Mouse (Mus musculus) stomach, embryonic 15.5 days (tissue): ENCODE measurements at regions not wholly inside any gene's neighbourhood (a gene's known extent, or its start where the extent isn't known, plus 50 kb on each side); places are given as distances from the start of the nearest gene placed in this dataset.

ENCODE experiments used
- ATAC-seq: fragments of 200-750 bp; cut with Nextera tagmentation; 2 replicates; pipeline ENCODE4 v1.8.0; 2017; ENCODE audit warnings: low read depth, moderate number of reproducible peaks, moderate TSS enrichment; ENCODE audit not compliant: insufficient read depth, low FRiP score
- H3K27ac ChIP-seq: fragments of 300-500 bp; sonication (generic); 2 replicates; pipeline ENCODE4 v1.5.1; 2015; ENCODE audit warnings: mild to moderate bottlenecking, inconsistent platforms
- H3K27me3 ChIP-seq: fragments of 300-500 bp; sonication (generic); replicated peaks from 2 replicates; pipeline ENCODE4 v1.6.1; 2015; ENCODE audit warnings: inconsistent platforms
- H3K36me3 ChIP-seq: fragments of 300-500 bp; sonication (generic); 2 replicates; pipeline ENCODE4 v1.6.1; 2015; ENCODE audit warnings: inconsistent platforms
- H3K4me1 ChIP-seq: fragments of 300-500 bp; sonication (generic); 2 replicates; pipeline ENCODE4 v1.6.1; 2015; ENCODE audit warnings: inconsistent platforms
- H3K4me2 ChIP-seq: fragments of 300-500 bp; sonication (generic); 2 replicates; pipeline ENCODE4 v1.6.1; 2015; ENCODE audit warnings: mild to moderate bottlenecking, inconsistent platforms
- H3K4me3 ChIP-seq: fragments of 300-500 bp; sonication (generic); replicated peaks from 2 replicates; pipeline ENCODE4 v1.5.1; 2015; ENCODE audit warnings: inconsistent platforms
- H3K9ac ChIP-seq: fragments of 300-500 bp; sonication (generic); 2 replicates; pipeline ENCODE4 v1.6.1; 2015; ENCODE audit warnings: inconsistent platforms
- H3K9me3 ChIP-seq: fragments of 300-500 bp; sonication (generic); 2 replicates; pipeline ENCODE4 v1.6.1; 2016; ENCODE audit warnings: inconsistent platforms
- WGBS: fragments of 180-500 bp; shearing (Covaris S2); methylation state at CpG from one replicate; pipeline ENCODE4 v1.1.7; 2015; 5-methylcytosine and 5-hydroxymethylcytosine counted together

DNA sequence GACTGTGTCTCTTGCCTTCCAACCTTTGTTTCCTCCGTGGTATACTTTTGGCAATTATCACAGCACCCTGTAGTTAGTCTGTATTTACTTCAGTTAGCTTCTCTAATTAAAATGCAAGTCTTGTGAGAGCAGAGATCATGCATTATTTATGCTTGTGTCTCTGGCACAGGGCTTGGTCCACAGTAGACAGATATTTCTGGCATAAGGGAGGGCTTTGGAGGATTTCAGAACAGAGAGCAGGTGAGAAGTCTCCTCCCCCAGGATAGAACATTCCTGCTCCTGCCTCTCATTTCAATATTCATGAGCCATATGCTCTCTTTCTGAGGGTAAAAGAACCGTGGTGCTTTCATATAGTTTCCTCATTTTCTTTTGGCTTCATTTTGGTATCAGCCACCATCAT is 217.6 kb downstream of the Gm11077 start:
- H3K4me3 ChIP-seq = no peak overlapping the region
- H3K36me3 ChIP-seq = no peaks in the 10 kb centered on the region
- H3K9ac ChIP-seq = no peak overlapping the region
- H3K9me3 ChIP-seq = no peaks in the 10 kb centered on the region
- WGBS = 61% methylated on average over 2 of the region's 2 CpGs
- H3K27ac ChIP-seq = no peak overlapping the region
- H3K4me1 ChIP-seq = no peaks in the 10 kb centered on the region
- no peak for ATAC-seq
- no peaks in the 10 kb centered on the region for H3K27me3 ChIP-seq
- no peak overlapping the region for H3K4me2 ChIP-seq

- WGBS = 89% methylated on average over 6 of the region's 6 CpGs
- H3K9me3 ChIP-seq = no peaks in the 10 kb centered on the region
- H3K4me1 ChIP-seq = no peaks in the 10 kb centered on the region
- no peak overlapping the region for H3K9ac ChIP-seq
- ATAC-seq = no peak
- H3K27ac ChIP-seq = no peak overlapping the region
- no peaks in the 10 kb centered on the region for H3K27me3 ChIP-seq
- no peak overlapping the region for H3K4me3 ChIP-seq
- no peaks in the 10 kb centered on the region for H3K36me3 ChIP-seq
- no peak overlapping the region for H3K4me2 ChIP-seq
Measured at GRCm38 (mm10) chr6:140950483-140950882, 221.4 kb downstream of the Gm11077 start.

- Histone ChIP-seq H3K27ac (no peak overlapping the region), H3K4me1 (no peaks in the 10 kb centered on the region), H3K4me2 (no peak overlapping the region), H3K36me3 (no peaks in the 10 kb centered on the region), H3K9me3 (no peaks in the 10 kb centered on the region), H3K4me3 (no peak overlapping the region), H3K27me3 (no peaks in the 10 kb centered on the region), H3K9ac (no peak overlapping the region)
- ATAC-seq = no peak
Measured at GRCm38 (mm10) chr6:140953256-140953655, 224.2 kb downstream of the Gm11077 start.

GRCm38 (mm10) chr6:140953721-140954120 is 224.6 kb downstream of the Gm11077 start:
- Histone ChIP-seq H3K36me3 (no peaks in the 10 kb centered on the region), H3K9ac (no peak overlapping the region), H3K27ac (no peak overlapping the region), H3K4me1 (no peaks in the 10 kb centered on the region), H3K9me3 (no peaks in the 10 kb centered on the region), H3K4me2 (no peak overlapping the region), H3K27me3 (no peaks in the 10 kb centered on the region), H3K4me3 (no peak overlapping the region)
- no peak for ATAC-seq
- 75% methylated on average over 1 of the region's 1 CpGs for WGBS

DNA sequence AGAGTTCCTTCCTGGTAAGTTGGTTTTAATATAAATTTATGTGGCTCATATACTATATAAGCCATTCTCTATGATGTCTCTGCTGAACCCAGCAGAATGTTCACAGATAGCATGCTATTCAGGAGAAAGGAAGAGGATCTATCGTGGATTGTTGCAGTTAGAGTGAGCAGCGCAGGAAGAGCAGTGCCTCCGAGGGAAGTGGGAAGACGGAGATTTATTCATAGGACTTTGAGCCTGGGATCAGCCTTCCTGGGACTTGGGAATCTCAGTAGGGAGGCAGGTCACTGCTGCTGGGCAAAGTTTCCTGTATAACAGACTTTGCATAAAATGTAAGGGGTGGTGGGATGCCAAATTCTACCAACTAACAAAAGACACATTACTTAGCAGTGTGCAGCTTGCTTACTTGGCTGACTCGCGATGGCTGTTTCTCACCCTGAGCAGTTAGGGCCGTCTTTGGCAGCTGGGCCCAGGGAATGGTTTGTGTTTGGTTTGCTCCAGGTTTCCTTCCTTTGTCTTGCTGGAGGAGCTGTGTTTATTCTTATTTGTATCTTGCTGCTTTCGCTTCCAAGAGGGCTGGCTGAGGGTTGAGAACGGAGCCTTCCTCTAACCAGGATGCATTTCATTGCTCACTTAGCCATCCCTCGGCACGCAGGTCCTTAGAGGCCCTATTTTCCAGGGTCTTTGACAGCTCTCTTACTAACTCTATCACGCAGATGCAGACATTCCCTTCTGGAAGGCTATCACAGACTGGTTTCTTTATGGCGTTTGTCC is 226.9 kb downstream of the Gm11077 start:
- Histone ChIP-seq H3K4me3 (no peak overlapping the region), H3K9me3 (no peaks in the 10 kb centered on the region), H3K4me1 (no peaks in the 10 kb centered on the region), H3K27me3 (no peaks in the 10 kb centered on the region), H3K4me2 (peak overlapping the region; percentile 4; the same call in 1 of the 2 replicates), H3K9ac (no peak overlapping the region), H3K27ac (peak overlapping the region; percentile 60; the same call in 1 of the 2 replicates), H3K36me3 (no peaks in the 10 kb centered on the region)
- ATAC-seq = 0 out of 2 replicates have a peak, but pooled peaks have one; percentile 35
- WGBS = 35% methylated on average over 13 of the region's 13 CpGs

DNA sequence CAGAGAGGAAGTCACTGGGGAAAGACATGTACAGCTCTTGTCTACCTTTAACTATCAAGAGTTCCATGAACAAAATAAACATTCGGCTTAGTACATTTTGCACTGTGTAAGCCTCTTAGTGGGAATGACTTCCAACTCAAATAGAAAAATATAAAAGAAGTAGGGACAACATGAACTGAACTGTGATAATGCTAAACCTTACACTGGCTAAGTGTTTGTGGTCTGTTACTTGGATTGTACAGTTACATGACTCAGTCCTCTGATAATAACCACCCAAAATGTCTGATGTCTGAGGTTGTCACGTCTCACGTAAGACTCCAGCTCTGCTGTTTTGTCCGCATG is 227.4 kb downstream of the Gm11077 start:
- no peak; the same call in 1 of the 2 replicates for ATAC-seq
- H3K27me3 ChIP-seq = no peaks in the 10 kb centered on the region
- H3K4me2 ChIP-seq = peak overlapping the region; percentile 4; the same call in 1 of the 2 replicates
- H3K9me3 ChIP-seq = no peaks in the 10 kb centered on the region
- H3K36me3 ChIP-seq = no peaks in the 10 kb centered on the region
- H3K4me1 ChIP-seq = no peaks in the 10 kb centered on the region
- peak overlapping the region; percentile 60; the same call in 1 of the 2 replicates for H3K27ac ChIP-seq
- H3K9ac ChIP-seq = no peak overlapping the region
- no peak overlapping the region for H3K4me3 ChIP-seq
- 78% methylated on average over 4 of the region's 4 CpGs for WGBS

DNA sequence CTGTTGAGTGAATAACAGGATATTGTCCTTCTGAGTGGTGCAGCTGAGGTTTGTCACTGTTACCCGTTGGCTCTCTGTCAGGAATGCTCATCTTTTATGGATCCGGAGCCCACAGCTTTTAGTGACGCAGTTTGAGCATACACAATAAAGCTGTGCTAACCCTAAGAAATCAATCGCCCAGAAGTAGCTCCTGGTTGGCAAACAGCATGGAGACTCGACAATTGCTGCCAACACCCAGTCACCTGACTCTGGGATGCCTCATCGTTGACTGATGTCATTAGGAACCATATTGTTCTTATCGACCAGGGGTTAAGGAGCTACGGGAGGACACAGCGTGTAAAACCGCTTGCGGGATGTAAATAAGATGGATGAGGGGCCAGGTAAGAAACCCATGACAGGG is 232.9 kb downstream of the Gm11077 start:
- WGBS = 69% methylated on average over 11 of the region's 11 CpGs
- Histone ChIP-seq H3K27ac (no peak overlapping the region), H3K4me1 (no peaks in the 10 kb centered on the region), H3K27me3 (no peaks in the 10 kb centered on the region), H3K36me3 (no peaks in the 10 kb centered on the region), H3K4me3 (no peak overlapping the region), H3K4me2 (no peak overlapping the region), H3K9ac (no peak overlapping the region), H3K9me3 (no peaks in the 10 kb centered on the region)
- no peak for ATAC-seq

DNA sequence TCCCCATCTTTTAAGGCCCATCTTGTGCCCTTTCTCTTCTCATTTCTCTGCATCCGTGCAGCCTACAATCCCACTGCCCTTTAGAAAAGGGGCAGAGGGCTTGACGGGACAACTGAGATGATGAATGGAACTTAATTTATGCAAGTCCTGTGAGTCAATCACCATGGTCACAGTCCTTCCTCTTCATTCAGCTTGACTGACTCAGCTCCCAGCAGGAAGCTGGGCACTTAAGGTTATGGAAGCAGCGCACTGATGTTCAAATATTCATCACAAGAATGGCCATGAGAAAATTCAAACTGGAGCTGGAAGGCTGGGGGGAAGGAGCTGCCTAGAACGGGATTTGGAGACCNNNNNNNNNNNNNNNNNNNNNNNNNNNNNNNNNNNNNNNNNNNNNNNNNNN is 233.5 kb downstream of the Gm11077 start:
- 68% methylated on average over 4 of the region's 4 CpGs for WGBS
- no peaks in the 10 kb centered on the region for H3K9me3 ChIP-seq
- ATAC-seq = no peak
- H3K9ac ChIP-seq = no peak overlapping the region
- no peaks in the 10 kb centered on the region for H3K36me3 ChIP-seq
- no peak overlapping the region for H3K27ac ChIP-seq
- H3K4me2 ChIP-seq = no peak overlapping the region
- H3K4me3 ChIP-seq = no peak overlapping the region
- no peaks in the 10 kb centered on the region for H3K4me1 ChIP-seq
- no peaks in the 10 kb centered on the region for H3K27me3 ChIP-seq

GRCm38 (mm10) chr6:140973732-140974131 is 244.6 kb downstream of the Gm11077 start:
- Histone ChIP-seq H3K9ac (no peak overlapping the region), H3K4me2 (no peak overlapping the region), H3K36me3 (no peaks in the 10 kb centered on the region), H3K27me3 (no peaks in the 10 kb centered on the region), H3K27ac (no peak overlapping the region), H3K4me3 (no peak overlapping the region), H3K9me3 (no peaks in the 10 kb centered on the region), H3K4me1 (no peaks in the 10 kb centered on the region)
- WGBS = 39% methylated on average over 6 of the region's 6 CpGs
- no peak for ATAC-seq

DNA sequence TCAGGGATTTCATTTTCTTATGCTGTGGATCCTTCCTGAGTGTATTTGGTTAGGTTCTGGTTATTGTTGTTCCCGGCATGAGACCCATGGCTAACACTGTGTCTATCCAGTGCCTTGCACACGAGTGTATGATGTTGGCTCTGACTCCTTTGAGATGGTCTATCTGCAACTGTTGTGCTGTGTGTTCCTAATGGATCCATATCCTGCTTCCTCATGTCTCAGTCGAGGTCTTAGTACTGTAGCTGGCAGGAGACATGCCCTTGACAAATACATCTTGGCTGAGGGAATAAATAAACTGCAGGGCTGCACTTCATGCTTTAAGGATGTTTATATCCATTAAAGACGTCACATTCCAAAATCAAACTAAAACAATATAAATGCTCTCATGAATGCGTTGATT is 247.9 kb downstream of the Gm11077 start:
- ATAC-seq = no peak
- Histone ChIP-seq H3K4me1 (no peaks in the 10 kb centered on the region), H3K4me3 (no peak overlapping the region), H3K36me3 (no peaks in the 10 kb centered on the region), H3K27ac (no peak overlapping the region), H3K4me2 (no peak overlapping the region), H3K9ac (no peak overlapping the region), H3K27me3 (no peaks in the 10 kb centered on the region), H3K9me3 (no peaks in the 10 kb centered on the region)
- 51% methylated on average over 5 of the region's 5 CpGs for WGBS

DNA sequence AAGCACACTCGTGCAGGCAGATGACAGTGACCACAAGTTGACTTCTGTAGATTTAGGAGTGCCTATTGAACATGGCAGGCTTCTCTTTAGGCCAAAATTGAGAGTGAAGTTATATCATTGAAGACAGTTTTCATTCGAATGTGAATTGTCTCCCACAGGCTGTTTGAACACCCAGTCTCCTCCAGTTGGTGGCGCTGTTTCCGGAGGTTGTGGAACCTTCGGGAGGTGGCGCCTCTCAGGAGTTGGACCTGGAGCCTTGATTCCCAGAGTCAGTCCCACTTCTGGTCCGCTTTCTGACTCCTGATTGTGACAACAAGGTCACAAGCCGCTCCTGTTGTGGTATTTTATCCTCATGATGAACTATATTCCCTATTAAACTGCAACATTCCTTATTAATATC is 254.5 kb downstream of the Gm11077 start:
- Histone ChIP-seq H3K9ac (no peak overlapping the region), H3K4me2 (no peak overlapping the region), H3K36me3 (no peaks in the 10 kb centered on the region), H3K9me3 (no peaks in the 10 kb centered on the region), H3K27me3 (no peaks in the 10 kb centered on the region), H3K27ac (no peak overlapping the region), H3K4me1 (no peaks in the 10 kb centered on the region), H3K4me3 (no peak overlapping the region)
- WGBS = 94% methylated on average over 8 of the region's 8 CpGs
- ATAC-seq = no peak

GRCm38 (mm10) chr6:140984249-140984648 is 255.2 kb downstream of the Gm11077 start:
- Histone ChIP-seq H3K9me3 (no peaks in the 10 kb centered on the region), H3K9ac (no peak overlapping the region), H3K27me3 (no peaks in the 10 kb centered on the region), H3K36me3 (no peaks in the 10 kb centered on the region), H3K4me3 (no peak overlapping the region), H3K27ac (no peak overlapping the region), H3K4me2 (no peak overlapping the region), H3K4me1 (no peaks in the 10 kb centered on the region)
- WGBS = 89% methylated on average over 7 of the region's 7 CpGs
- no peak for ATAC-seq
